Mouse (Mus musculus) hindbrain, embryonic 12.5 days (tissue): ENCODE measurements around the gene Met. TPM values are rescaled to one million over a fixed set of nuclear protein-coding genes. Genes with fewer than 3 reads are reported as not detected.

ENCODE experiments used
- ATAC-seq: fragments of 200-750 bp; cut with Nextera tagmentation; 2 replicates; pipeline ENCODE4 v1.8.0; 2017; ENCODE audit warnings: moderate TSS enrichment; ENCODE audit not compliant: low FRiP score
- H3K27ac ChIP-seq: fragments of 300-500 bp; sonication (generic); 2 replicates; pipeline ENCODE4 v1.5.1; 2016; ENCODE audit warnings: mild to moderate bottlenecking
- H3K27me3 ChIP-seq: fragments of 300-500 bp; sonication (generic); 2 replicates; pipeline ENCODE4 v1.6.1; 2016; ENCODE audit warnings: mild to moderate bottlenecking
- H3K36me3 ChIP-seq: fragments of 300-500 bp; sonication (generic); 2 replicates; pipeline ENCODE4 v1.6.1; 2016; ENCODE audit warnings: mild to moderate bottlenecking
- H3K4me1 ChIP-seq: fragments of 300-500 bp; sonication (generic); 2 replicates; pipeline ENCODE4 v1.6.1; 2016
- H3K4me2 ChIP-seq: fragments of 300-500 bp; sonication (generic); replicated peaks from 2 replicates; pipeline ENCODE4 v1.6.1; 2016; ENCODE audit warnings: mild to moderate bottlenecking
- H3K4me3 ChIP-seq: fragments of 300-500 bp; sonication (generic); 2 replicates; pipeline ENCODE4 v1.5.1; 2016; ENCODE audit warnings: mild to moderate bottlenecking
- H3K9ac ChIP-seq: fragments of 300-500 bp; sonication (generic); 2 replicates; pipeline ENCODE4 v1.6.1; 2016; ENCODE audit warnings: mild to moderate bottlenecking, moderate library complexity
- H3K9me3 ChIP-seq: fragments of 300-500 bp; sonication (generic); replicated peaks from 2 replicates; pipeline ENCODE4 v1.6.1; 2016; ENCODE audit warnings: mild to moderate bottlenecking
- WGBS: fragments of 180-500 bp; shearing (Covaris S2); methylation state at CpG from one replicate; pipeline ENCODE4 v1.1.7; 2016; 5-methylcytosine and 5-hydroxymethylcytosine counted together
- polyA plus RNA-seq: library from polyadenylated mRNA; unstranded; fragments of >200 nt; fragmentation: Nextera tagmentation; extraction: Ambion mirVana; gene quantifications from 2 replicates; pipeline ENCODE4 v1.2.1, GENCODE M21; 2016

Gene Met
- polyA plus RNA-seq, 1 experiment from 2014 or later, result 2.2 TPM

DNA sequence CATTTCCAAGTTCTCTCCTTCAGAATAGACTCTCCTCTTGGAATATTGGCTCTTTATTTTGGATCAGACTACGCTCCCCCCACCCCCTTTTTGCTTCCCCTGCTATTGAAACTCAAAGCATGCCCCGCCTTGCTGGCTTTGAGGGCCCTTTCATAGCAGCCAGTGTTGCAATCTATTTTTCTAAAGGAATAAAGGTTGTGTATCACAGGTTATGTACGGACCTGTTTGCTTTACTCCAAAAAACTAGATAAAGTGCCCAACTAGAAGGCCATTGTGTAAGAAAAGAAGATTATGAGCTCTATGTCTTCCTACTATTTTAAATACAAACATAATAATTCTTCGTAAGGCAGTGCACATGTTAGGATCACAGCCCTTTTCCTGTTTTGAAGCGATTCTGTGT lies 5.4 kb downstream of the Met start:
- H3K4me2 ChIP-seq, result no peak overlapping the region

DNA sequence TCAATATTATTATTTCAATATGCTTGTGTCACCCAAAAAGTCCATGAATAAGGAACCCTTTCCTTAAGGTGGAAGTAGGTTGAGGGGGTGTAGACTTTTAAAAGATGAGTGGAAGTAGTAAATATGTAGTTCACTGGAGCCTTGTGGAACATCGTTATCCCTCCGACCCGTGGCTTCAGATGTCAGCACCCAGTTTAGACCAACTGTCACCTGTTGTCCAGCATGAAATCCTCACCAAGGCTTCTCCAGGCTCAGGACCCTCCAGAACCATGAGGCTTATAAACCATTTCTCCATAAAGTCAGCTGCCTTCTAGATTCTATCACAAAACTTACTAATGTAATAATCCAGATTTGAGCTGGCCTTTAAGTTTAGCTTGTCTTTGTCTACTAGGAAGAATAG lies 9.5 kb downstream of the Met start:
- Histone ChIP-seq H3K9ac (no peak overlapping the region), H3K9me3 (no peaks in the 10 kb centered on the region), H3K4me1 (no peaks in the 10 kb centered on the region), H3K36me3 (no peaks in the 10 kb centered on the region), H3K4me3 (no peak overlapping the region), H3K4me2 (no peak overlapping the region), H3K27ac (no peak overlapping the region), H3K27me3 (no peaks in the 10 kb centered on the region; the same call in 1 of the 2 replicates)
- 89% methylated on average over 3 of the region's 3 CpGs for WGBS
- ATAC-seq, result no peak

More for the DNA sequence above, 5.4 kb downstream of the Met start:
- peaks cover 27% of the 10 kb centered on the region for H3K27me3 ChIP-seq
- no peak overlapping the region for H3K27ac ChIP-seq
- no peak for ATAC-seq
- H3K9ac ChIP-seq, result no peak overlapping the region
- H3K36me3 ChIP-seq, result no peaks in the 10 kb centered on the region
- 92% methylated on average over 5 of the region's 5 CpGs for WGBS
- H3K4me1 ChIP-seq, result peaks cover 7% of the 10 kb centered on the region
- H3K9me3 ChIP-seq, result no peaks in the 10 kb centered on the region
- H3K4me3 ChIP-seq, result no peak overlapping the region

DNA sequence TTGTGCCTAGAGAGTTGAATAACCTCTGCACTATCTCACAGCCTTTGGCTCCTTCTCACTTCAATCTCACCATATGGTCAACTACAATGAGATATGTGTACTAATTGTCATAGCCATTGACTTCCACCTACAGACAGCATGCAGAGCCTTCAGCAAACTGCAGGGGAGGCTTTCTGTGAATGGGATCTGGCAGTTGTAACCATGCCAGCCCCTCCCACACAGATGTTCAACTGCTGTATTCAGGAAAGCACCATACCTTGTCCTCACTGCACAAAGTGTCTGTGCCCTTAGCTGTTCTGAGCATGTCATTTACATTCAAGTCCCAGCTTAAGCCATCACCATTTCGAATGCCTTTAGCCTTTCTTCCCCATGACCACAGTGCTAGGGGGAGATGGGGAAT lies 14.2 kb downstream of the Met start:
- H3K27me3 ChIP-seq, result no peaks in the 10 kb centered on the region
- H3K4me1 ChIP-seq, result no peaks in the 10 kb centered on the region
- H3K9ac ChIP-seq, result no peak overlapping the region
- H3K4me3 ChIP-seq, result no peak overlapping the region
- no peaks in the 10 kb centered on the region for H3K9me3 ChIP-seq
- WGBS, result 79% methylated on average over 1 of the region's 1 CpGs
- ATAC-seq, result no peak
- H3K4me2 ChIP-seq, result no peak overlapping the region
- H3K27ac ChIP-seq, result no peak overlapping the region
- no peaks in the 10 kb centered on the region for H3K36me3 ChIP-seq

DNA sequence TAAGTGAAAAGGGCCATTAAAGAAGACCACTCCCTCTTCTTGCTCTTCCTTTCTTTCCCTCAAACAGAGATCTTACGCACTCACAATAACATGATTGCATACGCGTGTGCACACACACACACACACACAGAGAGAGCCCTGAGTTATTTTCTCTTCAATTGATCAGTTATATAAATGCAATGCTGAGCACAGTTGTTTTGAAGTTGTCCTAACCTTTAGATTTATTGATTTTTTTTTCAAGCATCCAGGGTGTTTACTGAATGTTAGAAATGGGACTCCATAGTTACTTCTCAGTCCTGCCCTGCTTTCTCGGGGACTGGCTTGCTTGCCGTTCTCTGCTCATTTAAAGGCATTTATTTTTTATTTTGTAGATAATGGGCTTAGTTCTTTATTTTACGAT lies 14.7 kb downstream of the Met start:
- H3K4me2 ChIP-seq, result no peak overlapping the region
- no peaks in the 10 kb centered on the region for H3K9me3 ChIP-seq
- no peaks in the 10 kb centered on the region for H3K4me1 ChIP-seq
- H3K36me3 ChIP-seq, result no peaks in the 10 kb centered on the region
- no peak overlapping the region for H3K9ac ChIP-seq
- no peaks in the 10 kb centered on the region for H3K27me3 ChIP-seq
- WGBS, result 89% methylated on average over 6 of the region's 6 CpGs
- H3K27ac ChIP-seq, result no peak overlapping the region
- ATAC-seq, result no peak
- no peak overlapping the region for H3K4me3 ChIP-seq

DNA sequence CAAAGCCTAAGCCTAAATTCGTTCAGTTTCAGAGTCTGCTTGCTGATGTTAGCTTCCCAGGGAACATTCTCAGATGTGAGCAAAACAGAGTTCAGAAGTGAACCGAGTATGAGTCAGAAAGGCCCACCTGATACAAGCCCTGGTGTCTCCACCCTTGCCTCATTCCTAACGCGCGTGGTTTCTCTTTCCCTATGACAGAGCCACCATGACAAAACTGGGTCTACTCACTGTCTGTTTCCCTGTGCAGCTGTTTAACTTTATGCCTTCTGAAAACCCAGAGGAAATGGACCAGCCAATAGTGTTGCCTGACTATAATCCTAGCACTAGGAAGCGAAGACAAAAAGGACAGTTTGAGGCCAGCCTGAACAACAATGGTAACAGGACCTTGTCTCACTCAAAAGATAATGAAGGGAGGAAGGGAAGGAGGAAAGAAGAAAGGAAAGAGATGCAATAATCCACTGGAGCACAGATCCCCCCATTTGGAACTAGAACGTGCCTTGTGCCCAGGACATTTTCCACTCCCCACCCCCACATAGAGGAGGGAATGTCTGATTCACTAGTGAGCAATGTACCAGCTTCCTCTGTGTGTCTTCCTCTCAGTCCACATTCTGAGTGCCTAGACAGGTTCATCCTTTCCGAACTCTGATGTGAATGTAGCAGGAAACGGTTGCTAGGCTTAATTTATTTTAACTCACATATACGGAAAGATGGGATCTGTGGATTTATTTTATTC lies 15.4 kb downstream of the Met start:
- Histone ChIP-seq H3K36me3 (no peaks in the 10 kb centered on the region), H3K27me3 (no peaks in the 10 kb centered on the region), H3K9me3 (no peaks in the 10 kb centered on the region), H3K4me2 (no peak overlapping the region), H3K4me1 (no peaks in the 10 kb centered on the region), H3K4me3 (no peak overlapping the region), H3K9ac (no peak overlapping the region), H3K27ac (no peak overlapping the region)
- 84% methylated on average over 10 of the region's 10 CpGs for WGBS
- no peak for ATAC-seq

DNA sequence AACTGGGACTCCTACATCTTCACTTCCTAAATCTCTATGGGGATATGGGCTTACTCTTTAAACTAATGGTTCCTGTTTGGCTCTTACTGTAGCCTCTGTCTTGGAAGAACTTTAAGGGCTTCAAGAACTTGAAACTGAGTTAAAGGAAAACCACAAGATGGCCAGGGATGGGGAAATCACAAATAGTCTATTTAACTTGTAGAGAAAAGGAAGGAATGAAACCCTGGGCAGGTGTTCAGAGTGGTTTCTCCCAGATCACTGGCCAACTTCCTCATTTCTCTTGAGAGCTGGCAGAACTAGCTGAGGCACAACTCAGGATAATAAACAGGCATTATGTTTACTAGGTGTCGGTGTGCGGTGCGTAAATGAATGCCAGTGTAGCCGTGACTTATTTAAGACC lies 17.5 kb downstream of the Met start:
- H3K36me3 ChIP-seq, result no peaks in the 10 kb centered on the region
- H3K9ac ChIP-seq, result no peak overlapping the region
- WGBS, result 84% methylated on average over 4 of the region's 4 CpGs
- no peak overlapping the region for H3K4me3 ChIP-seq
- no peak overlapping the region for H3K4me2 ChIP-seq
- ATAC-seq, result no peak
- no peaks in the 10 kb centered on the region for H3K27me3 ChIP-seq
- no peaks in the 10 kb centered on the region for H3K9me3 ChIP-seq
- no peaks in the 10 kb centered on the region for H3K4me1 ChIP-seq
- no peak overlapping the region for H3K27ac ChIP-seq

DNA sequence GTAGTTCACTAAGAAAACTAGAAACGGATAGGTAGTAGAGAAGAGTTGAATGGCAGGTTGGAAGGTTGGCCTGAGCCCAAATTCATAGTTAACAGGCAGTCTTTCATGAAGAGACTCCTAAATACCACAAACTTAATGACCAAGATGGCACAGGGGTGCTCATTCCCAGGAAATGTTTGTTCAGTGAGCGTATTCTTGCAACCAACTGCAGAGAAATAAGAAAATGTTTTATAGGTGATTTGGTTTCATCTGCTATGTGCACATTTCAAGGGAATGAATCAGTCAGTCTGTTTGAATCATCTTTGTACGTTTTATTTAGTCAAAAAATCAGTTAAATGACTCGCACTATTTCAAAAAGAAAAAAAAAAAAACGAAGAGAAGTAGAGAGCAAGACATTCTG lies 21.6 kb downstream of the Met start:
- Histone ChIP-seq H3K36me3 (no peaks in the 10 kb centered on the region), H3K9ac (no peak overlapping the region), H3K27ac (no peak overlapping the region), H3K4me1 (no peaks in the 10 kb centered on the region), H3K27me3 (no peaks in the 10 kb centered on the region), H3K4me2 (no peak overlapping the region), H3K9me3 (no peaks in the 10 kb centered on the region), H3K4me3 (no peak overlapping the region)
- ATAC-seq, result no peak
- WGBS, result 88% methylated on average over 5 of the region's 5 CpGs

DNA sequence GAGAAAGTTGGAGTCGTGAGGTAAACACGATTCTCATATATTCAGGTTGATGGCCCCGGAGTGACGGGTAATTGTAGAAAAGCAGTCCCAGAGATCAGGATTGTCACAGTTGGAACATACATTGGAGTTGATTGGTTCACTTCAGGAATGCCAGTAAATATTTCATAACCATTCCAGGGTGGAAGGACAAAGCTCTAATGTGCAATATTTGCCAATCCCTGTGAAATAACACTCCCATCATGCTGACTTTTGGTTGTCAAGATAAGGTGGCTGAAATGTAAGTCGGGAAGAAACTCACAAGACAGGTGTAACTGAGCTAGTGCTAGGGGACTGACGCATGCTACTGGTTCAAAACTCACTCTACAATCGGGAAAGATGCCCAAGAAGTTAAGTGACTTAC lies 22.2 kb downstream of the Met start:
- H3K4me3 ChIP-seq, result no peak overlapping the region
- no peaks in the 10 kb centered on the region for H3K4me1 ChIP-seq
- H3K4me2 ChIP-seq, result no peak overlapping the region
- H3K27ac ChIP-seq, result no peak overlapping the region
- H3K27me3 ChIP-seq, result no peaks in the 10 kb centered on the region
- 96% methylated on average over 7 of the region's 7 CpGs for WGBS
- no peak for ATAC-seq
- H3K36me3 ChIP-seq, result no peaks in the 10 kb centered on the region
- H3K9me3 ChIP-seq, result no peaks in the 10 kb centered on the region
- no peak overlapping the region for H3K9ac ChIP-seq

DNA sequence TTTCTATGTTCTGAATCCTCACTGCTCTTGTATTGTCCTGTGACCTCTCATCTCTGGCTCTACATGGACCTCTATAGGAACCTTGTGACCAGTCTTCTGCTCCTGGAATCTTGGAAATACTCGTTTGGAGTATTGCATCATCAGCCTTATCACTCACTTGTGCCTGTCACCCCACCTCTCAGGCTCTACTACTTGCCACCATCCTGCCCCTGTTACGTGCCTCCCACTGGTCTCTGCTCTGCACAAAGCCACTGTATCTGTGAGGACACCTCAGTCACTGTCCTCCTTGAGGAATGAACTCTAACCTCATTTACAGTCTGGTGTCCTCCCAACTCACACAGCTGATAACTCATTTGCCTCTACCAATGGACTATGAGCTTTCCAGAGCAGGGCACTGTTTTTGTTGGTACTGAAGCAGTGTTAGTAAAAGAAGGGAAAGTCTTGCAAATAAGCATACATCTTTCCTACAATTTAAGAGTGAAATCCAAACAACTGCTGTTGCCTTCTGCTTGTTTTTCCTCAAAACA lies 24.8 kb downstream of the Met start:
- no peak overlapping the region for H3K27ac ChIP-seq
- no peaks in the 10 kb centered on the region for H3K36me3 ChIP-seq
- H3K4me3 ChIP-seq, result no peak overlapping the region
- WGBS, result 71% methylated on average over 2 of the region's 2 CpGs
- no peak overlapping the region for H3K9ac ChIP-seq
- H3K9me3 ChIP-seq, result no peaks in the 10 kb centered on the region
- no peak for ATAC-seq
- no peaks in the 10 kb centered on the region for H3K4me1 ChIP-seq
- H3K4me2 ChIP-seq, result no peak overlapping the region
- H3K27me3 ChIP-seq, result no peaks in the 10 kb centered on the region

DNA sequence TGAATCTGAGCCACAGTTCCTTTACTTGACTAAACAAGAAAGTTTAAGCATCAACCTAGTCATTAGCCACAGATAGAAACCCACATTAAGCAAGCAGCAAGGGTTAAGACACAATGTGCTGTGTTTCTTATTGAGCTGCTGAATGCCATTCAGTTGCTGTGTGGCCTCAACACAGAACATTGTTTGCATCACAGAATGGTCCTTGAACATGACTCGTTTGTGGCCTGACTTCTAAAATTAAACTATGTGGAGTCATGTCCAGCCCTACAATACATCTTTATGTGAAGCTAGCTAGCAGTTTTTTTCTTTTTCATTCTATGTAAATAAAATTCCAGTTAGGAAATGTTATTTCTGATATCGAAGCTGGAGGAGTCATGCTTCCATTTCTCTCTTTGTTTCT lies 27.2 kb downstream of the Met start:
- Histone ChIP-seq H3K27me3 (no peaks in the 10 kb centered on the region), H3K4me3 (no peak overlapping the region), H3K27ac (no peak overlapping the region), H3K4me1 (no peaks in the 10 kb centered on the region), H3K9me3 (no peaks in the 10 kb centered on the region), H3K4me2 (no peak overlapping the region), H3K9ac (no peak overlapping the region), H3K36me3 (no peaks in the 10 kb centered on the region)
- 61% methylated on average over 2 of the region's 2 CpGs for WGBS
- ATAC-seq, result no peak

DNA sequence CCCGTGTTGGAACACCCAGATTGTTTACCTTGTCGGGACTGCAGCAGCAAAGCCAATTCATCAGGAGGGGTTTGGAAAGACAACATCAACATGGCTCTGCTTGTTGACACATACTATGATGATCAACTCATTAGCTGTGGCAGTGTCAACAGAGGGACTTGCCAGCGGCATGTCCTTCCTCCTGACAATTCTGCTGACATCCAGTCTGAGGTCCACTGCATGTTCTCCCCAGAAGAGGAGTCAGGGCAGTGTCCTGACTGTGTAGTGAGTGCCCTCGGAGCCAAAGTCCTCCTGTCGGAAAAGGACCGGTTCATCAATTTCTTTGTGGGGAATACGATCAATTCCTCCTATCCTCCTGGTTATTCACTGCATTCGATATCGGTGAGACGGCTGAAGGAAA lies 27.9 kb downstream of the Met start:
- H3K4me2 ChIP-seq, result no peak overlapping the region
- H3K4me3 ChIP-seq, result no peak overlapping the region
- H3K9me3 ChIP-seq, result no peaks in the 10 kb centered on the region
- no peaks in the 10 kb centered on the region for H3K27me3 ChIP-seq
- ATAC-seq, result no peak
- no peaks in the 10 kb centered on the region for H3K4me1 ChIP-seq
- H3K36me3 ChIP-seq, result no peaks in the 10 kb centered on the region
- WGBS, result 86% methylated on average over 10 of the region's 10 CpGs
- H3K27ac ChIP-seq, result no peak overlapping the region
- no peak overlapping the region for H3K9ac ChIP-seq

DNA sequence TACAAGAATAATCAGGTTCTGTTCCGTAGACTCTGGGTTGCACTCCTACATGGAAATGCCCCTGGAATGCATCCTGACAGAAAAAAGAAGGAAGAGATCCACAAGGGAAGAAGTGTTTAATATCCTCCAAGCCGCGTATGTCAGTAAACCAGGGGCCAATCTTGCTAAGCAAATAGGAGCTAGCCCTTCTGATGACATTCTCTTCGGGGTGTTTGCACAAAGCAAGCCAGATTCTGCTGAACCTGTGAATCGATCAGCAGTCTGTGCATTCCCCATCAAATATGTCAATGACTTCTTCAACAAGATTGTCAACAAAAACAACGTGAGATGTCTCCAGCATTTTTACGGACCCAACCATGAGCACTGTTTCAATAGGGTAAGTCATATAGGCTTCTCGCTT lies 28.5 kb downstream of the Met start:
- Histone ChIP-seq H3K36me3 (no peaks in the 10 kb centered on the region), H3K4me3 (no peak overlapping the region), H3K27me3 (no peaks in the 10 kb centered on the region), H3K9me3 (no peaks in the 10 kb centered on the region), H3K4me2 (no peak overlapping the region), H3K27ac (no peak overlapping the region), H3K9ac (no peak overlapping the region), H3K4me1 (no peaks in the 10 kb centered on the region)
- ATAC-seq, result no peak
- WGBS, result 89% methylated on average over 8 of the region's 8 CpGs

DNA sequence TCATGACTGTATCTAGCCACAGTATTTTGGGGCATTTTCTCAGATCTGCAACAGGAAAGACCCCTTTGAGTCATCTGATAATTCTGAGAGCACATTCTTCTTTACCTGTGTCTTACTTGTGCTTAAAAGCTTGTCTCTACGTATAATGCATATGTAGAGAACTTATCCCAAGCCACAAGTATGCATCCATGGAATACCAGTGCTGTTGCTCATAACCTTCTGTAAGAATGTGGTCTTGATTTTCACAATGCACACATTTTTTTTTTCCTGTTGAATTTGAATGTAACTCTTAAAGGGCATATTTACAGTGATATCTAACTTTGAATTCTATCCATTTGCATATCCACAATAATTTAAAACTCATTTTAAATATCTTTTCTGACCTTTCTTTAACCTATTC lies 31.8 kb downstream of the Met start:
- H3K4me3 ChIP-seq, result no peak overlapping the region
- WGBS, result 88% methylated on average over 1 of the region's 1 CpGs
- H3K27me3 ChIP-seq, result no peaks in the 10 kb centered on the region
- H3K36me3 ChIP-seq, result no peaks in the 10 kb centered on the region
- H3K9me3 ChIP-seq, result no peaks in the 10 kb centered on the region
- H3K27ac ChIP-seq, result no peak overlapping the region
- no peak overlapping the region for H3K4me2 ChIP-seq
- no peak for ATAC-seq
- H3K4me1 ChIP-seq, result no peaks in the 10 kb centered on the region
- H3K9ac ChIP-seq, result no peak overlapping the region
